Mouse (Mus musculus) cerebellum, adult 2 months (tissue): ENCODE data around the gene Gm5294.

ENCODE experiments used
- CTCF ChIP-seq: fragments of 200-500 bp; IDR thresholded peaks from 2 replicates; pipeline ENCODE4 v1.5.1; 2011; ENCODE audit warnings: low read depth, mild to moderate bottlenecking, control low read depth, low read length, moderate library complexity, borderline replicate concordance; ENCODE audit not compliant: insufficient read depth
- POLR2A ChIP-seq: fragments of 200-500 bp; IDR thresholded peaks from 2 replicates; pipeline ENCODE4 v1.6.1; 2011; ENCODE audit warnings: low read length, control low read depth, borderline replicate concordance; ENCODE audit not compliant: insufficient read depth

- TF ChIP-seq CTCF: no peak
- no peak for TF ChIP-seq POLR2A
These were observed 44.8 kb upstream of the Gm5294 start for GRCm38 (mm10) chr5:138775096-138775495.
